Mouse (Mus musculus): ENCODE data around the gene Ust.

Ust gene

DNA sequence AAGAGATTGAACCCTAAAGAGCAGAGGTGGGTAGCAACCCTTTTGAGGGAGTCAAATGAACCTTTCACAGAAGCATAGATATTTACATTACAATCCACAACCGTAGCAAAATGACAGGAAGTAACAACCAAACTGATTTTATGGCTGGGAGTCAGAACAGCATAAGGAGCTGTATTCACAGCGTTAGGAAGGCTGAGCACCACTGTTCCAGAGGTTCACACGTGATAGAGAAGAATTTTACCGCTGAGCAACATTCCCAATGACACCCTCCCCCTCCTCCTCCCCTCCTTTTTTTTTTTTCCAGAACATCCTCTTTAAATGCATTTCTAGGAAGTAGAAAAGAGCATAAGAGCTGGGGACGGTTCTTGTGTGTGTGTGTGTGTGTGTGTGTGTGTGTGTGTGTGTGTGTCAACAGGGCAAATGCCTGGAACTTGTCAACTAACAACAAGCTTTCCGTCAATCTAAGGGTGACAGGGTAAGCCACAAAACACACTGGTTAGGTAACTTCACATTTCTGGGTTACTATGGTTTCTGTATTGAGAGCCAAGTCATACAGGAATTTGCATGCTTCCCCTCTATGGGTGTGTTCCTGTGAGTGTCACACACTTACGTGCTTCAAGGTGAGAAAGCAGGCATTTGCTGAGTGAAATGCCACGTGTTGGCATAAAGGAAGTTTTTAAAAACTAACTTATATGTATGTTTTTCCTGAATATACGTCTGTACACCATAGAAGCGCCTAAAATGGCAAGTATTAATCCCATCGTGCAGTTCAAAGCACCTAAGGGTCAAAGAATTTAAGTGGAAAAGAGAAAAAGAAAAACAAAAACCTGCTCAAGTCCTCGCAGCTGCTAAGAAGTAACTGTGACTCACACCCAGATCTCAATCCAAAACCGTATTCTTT lies 13.0 kb downstream of the Ust start:
- in situ Hi-C loops (cut with MboI; ENCODE audit: unreplicated experiment in 2 of 2), result no loop called here

DNA sequence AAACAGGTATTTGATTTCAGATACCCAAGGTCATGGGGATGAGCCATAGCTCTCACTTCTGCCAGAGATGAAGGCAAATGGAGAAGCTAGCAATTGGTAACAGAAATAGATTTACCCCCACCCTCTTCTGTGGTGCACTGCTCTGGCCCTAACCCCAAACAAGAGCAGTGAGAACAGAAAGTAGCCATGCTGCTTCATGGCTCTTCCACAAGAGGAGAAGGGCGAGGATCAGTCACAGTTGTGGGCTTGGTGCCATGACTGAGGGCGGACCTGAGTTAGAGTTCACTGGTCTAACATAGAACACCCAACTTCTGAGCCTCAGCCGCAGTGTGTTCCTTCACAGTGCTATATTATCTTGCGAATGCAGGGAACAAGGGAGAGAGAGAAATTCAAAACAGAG lies 13.8 kb downstream of the Ust start:
- in situ Hi-C loops (cut with MboI; ENCODE audit: unreplicated experiment in 2 of 2), result no loop called here

- in situ Hi-C loops (cut with MboI; ENCODE audit: unreplicated experiment in 2 of 2), result no loop called here
These were observed 19.4 kb downstream of the Ust start for GRCm38 (mm10) chr10:8498951-8499891.

DNA sequence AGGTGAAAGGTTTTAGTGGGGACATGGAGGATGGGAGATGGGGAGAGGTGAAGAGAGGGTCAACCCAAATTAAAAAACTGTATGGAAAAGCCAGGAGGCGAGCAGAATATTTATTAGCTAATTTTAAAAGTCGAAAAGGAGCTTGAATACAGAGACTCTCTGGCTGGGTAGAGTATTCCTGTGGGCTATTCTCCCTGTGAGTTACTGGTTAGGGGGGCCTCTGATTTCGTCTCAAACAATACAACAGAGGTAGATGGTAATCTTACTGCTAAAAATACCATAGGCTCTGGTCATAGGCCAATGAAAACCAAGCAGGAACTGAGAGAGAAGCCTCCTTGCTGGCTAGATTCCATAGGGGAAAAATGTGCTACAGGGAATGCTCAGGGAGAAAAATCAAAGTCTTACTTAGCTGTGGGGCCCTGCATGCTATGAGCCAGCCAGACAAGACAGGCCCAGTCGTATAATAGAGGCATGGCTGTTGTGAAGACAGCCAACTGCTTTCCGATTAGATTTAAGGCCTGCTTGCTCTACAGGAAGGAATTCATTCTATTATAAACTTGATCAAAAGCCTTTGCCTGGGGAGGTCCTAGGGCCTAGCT lies 23.0 kb downstream of the Ust start:
- in situ Hi-C loops (cut with MboI; ENCODE audit: unreplicated experiment in 2 of 2), result no loop called here

DNA sequence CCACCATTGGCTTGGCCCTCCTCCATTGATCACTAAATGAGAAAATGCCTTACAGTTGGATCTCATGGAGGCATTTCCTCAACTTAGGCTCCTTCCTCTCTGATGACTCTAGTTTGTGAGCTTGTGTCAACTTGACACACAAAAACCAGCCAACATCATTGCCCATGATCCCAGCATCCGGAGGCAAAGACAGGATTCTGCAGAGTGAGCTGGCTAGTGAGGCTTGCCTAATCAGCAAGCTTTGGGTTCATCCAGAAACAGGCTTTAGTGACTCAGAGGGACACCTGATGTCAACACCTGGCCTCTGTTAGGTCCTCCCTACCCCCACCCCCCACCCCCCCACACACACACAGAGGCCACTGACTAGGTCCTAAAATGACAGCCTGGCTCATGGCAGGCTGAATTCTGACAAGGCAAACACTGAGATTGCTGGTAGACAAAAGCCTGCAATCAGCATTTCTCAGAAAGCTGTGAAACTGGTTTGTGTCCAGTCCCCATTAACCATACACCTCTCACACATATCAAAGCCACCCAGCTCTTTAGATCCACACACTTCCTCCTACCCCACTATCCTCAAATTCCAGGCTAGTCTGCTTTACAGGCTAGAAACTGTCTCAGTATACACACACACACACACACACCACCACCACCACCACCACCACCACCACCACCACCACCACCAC lies 26.6 kb downstream of the Ust start:
- in situ Hi-C loops (cut with MboI; ENCODE audit: unreplicated experiment in 2 of 2), result no loop called here

GRCm38 (mm10) chr10:8487388-8487787 lies 31.2 kb downstream of the Ust start:
- in situ Hi-C loops (cut with MboI; ENCODE audit: unreplicated experiment in 2 of 2), result no loop called here

- in situ Hi-C loops (cut with MboI; ENCODE audit: unreplicated experiment in 2 of 2), result no loop called here
These were observed 34.1 kb downstream of the Ust start for GRCm38 (mm10) chr10:8484487-8484886.

DNA sequence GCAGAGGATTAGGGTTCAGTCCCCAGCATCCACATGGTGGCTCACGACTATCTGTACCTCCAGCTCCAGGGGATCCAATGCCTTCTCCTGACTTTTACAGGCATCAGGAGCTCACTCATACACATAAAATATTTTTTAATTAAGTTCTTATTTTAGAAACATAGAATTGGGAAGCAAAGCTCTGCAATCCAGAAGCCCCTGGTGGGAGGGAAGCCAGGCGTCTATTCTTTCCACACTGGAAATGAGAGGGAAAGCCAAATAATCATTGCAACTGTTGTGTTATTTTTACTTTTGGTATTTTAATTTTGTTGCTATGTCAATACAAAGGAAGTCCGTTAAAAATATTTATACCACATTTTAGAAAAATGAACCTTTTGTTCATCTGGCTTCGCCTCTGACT lies 35.8 kb downstream of the Ust start:
- in situ Hi-C loops (cut with MboI; ENCODE audit: unreplicated experiment in 2 of 2), result no loop called here

GRCm38 (mm10) chr10:8479779-8480178 lies 38.8 kb downstream of the Ust start:
- in situ Hi-C loops (cut with MboI; ENCODE audit: unreplicated experiment in 2 of 2), result no loop called here

DNA sequence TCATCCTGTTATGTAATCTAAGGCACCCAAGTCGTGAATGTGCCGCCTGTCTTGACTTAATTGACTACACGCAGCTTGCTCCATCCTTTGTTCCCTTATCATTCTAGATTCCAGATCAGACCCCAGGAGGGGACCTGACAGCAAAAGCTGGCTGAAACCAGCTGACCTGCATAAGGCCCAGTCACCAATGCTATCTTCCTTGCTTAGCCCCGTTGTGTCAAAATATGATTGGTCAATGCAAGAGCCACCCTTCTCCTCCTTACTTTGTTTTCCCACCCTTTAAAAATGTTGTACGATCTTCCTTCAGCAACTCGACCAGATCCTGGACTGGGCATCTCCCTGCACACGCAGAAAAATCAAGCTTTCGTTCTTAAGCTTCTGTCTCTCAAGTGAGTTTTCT lies 40.7 kb downstream of the Ust start:
- in situ Hi-C loops (cut with MboI; ENCODE audit: unreplicated experiment in 2 of 2), result no loop called here

DNA sequence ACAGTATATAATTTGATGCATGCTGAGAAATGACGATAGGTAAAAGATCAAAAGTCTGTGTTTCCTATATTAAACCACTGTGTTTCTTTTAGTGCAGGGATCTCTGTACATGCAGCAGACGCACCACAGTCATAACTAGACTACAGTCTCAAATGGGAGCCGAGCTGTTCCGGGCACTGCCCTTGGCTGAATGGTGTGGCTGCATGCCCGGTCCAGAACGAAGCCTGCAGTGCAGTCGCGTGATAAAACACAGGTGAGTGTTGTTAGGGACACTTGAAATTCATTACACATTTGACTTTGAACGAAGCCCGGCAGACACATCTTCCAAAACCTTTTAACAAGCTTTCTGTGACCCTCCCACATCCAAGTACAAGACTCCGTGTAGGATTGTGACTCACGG lies 46.6 kb downstream of the Ust start:
- in situ Hi-C loops (cut with MboI; ENCODE audit: unreplicated experiment in 2 of 2), result no loop called here

DNA sequence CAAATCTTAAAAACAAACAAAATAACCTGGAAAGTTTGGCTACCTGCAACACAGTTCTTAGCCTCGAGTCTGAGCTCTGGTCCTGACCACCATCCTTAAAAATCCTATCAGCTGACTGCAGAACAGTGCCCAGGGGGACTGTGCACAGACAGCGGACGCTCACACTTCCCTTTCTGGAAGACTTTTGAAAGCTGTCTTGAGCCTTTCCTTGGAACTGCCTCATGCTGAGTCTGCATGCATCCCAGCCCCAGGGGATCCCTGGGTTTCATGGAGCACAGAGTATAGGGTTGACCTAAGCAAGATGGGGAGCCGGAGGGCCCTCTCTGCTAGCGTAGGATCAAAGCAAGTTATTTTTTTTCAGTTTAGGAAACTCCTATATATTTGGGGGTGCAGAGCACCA lies 47.6 kb downstream of the Ust start:
- in situ Hi-C loops (cut with MboI; ENCODE audit: unreplicated experiment in 2 of 2), result no loop called here

DNA sequence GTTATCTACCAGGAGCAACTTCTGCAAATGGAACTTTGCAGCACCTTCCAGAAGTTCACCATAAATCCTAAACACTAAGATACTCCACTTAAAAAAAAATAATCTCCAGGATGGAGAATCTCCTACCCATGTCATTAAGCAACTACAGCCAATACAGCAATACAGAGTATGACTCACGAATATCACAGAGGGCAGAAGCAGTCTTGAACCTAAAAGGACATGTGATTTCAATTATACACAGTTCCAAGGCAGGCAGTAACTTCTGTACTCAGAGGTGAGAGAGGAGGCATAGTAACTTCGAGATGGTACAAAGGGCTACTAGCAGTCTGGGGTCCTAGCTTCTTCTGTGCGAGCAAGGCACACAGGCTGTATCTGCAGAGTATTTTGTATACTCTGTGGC lies 49.1 kb downstream of the Ust start:
- in situ Hi-C loops (cut with MboI; ENCODE audit: unreplicated experiment in 2 of 2), result no loop called here

- in situ Hi-C loops (cut with MboI; ENCODE audit: unreplicated experiment in 2 of 2), result no loop called here
These were observed 49.8 kb downstream of the Ust start for GRCm38 (mm10) chr10:8468651-8469386.

DNA sequence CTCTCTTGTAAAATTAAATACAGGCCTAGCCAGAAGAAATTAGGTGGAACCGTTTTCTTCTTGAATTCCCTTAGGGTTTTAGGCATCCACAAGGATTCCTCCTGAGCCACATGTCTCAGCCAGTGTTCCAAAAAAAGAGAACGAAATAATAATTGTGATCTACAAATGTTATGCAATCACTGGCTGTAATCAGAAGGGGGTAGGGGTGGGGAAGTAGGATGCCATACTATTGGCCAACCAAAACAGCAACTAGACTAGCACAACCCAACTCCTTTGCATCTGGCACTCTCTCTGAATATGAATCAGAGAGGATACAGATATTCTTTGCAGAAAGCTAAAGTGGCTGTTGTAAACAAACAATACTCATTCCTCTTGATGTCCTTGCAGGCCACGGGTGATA lies 52.7 kb downstream of the Ust start:
- in situ Hi-C loops (cut with MboI; ENCODE audit: unreplicated experiment in 2 of 2), result no loop called here

DNA sequence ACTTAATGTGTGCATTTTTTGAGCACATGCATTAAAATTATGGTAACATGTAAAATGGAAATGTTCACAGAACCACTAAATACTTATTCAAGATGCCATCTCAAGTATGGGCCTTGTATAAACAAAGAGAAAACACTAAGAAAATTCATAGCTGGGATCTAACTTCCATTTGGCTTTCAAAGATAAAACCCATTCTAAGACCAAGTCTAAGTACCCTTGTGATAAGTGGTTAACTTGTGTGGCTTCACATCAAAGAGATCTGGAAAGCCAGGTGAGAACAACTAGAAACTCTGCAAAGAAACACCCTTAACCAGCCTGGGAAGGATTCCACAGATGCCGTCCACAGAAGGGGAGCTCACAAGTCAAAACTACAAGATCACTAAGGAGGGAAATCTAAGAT lies 53.4 kb downstream of the Ust start:
- in situ Hi-C loops (cut with MboI; ENCODE audit: unreplicated experiment in 2 of 2), result no loop called here

GRCm38 (mm10) chr10:8461372-8461771 lies 57.3 kb downstream of the Ust start:
- in situ Hi-C loops (cut with MboI; ENCODE audit: unreplicated experiment in 2 of 2), result no loop called here

- in situ Hi-C loops (cut with MboI; ENCODE audit: unreplicated experiment in 2 of 2), result no loop called here
These were observed 63.9 kb downstream of the Ust start for GRCm38 (mm10) chr10:8454711-8455110.

DNA sequence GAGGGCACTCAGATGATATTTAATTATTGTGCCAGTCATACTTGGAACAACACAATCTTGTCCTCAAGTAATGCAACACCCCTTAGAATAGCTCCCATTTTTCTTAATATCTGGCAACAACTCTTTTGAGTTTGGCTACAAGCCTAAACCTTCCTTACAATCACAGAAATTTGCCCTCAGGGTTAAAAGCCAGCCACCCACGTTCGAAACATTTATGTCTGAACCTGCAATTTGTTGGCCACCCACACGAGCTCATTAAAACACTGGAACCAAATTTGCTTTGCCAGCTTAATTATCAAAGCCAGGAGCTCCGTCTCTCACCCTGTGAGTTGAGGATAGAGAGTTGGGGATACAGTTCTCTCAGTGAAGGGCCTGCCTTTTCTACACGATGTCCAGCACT lies 70.9 kb downstream of the Ust start:
- in situ Hi-C loops (cut with MboI; ENCODE audit: unreplicated experiment in 2 of 2), result no loop called here

DNA sequence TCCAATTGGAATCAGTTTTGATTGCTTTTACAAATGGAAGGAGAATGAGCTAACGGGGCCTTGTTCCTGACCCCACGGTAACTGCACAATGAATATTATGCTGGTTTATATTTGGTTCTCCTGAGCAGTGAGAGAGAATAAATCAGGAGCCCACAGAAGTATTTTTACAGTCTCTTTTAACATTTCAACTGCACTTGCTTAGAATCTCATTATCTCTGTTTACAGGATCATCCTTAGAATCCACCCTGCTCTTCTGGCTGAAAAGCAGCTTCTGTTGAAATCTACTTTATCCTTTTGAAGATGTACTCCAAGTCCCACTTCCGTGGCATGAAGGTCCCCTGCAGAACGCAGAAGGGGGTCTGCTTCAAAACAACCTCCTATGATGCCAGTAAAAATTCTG lies 71.7 kb downstream of the Ust start:
- in situ Hi-C loops (cut with MboI; ENCODE audit: unreplicated experiment in 2 of 2), result no loop called here
